Mouse (Mus musculus) myocyte (in vitro differentiated cells): ENCODE results near the gene Srl. TPM values are rescaled to one million over a fixed set of nuclear protein-coding genes. Genes with fewer than 3 reads are reported as not detected.

Experiments used
- H3K27me3 ChIP-seq: one replicate; pipeline ENCODE4 v1.6.1; 2011; ENCODE audit not compliant: control insufficient read depth, insufficient read depth, insufficient read length
- H3K36me3 ChIP-seq: one replicate; pipeline ENCODE4 v1.6.1; 2011; ENCODE audit not compliant: control insufficient read depth, insufficient read depth
- H3K4me2 ChIP-seq: one replicate; pipeline ENCODE4 v1.6.1; 2011; ENCODE audit warnings: low read depth, control low read depth
- H3K4me3 ChIP-seq: one replicate; pipeline ENCODE4 v1.5.1; 2011; ENCODE audit warnings: mild to moderate bottlenecking, control low read depth, moderate library complexity
- H3K79me2 ChIP-seq: one replicate; pipeline ENCODE4 v1.6.1; 2011; ENCODE audit not compliant: control insufficient read depth, insufficient read depth
- H3ac ChIP-seq: one replicate; pipeline ENCODE4 v1.6.1; 2011; ENCODE audit not compliant: control insufficient read depth, insufficient read length
- CEBPB ChIP-seq: IDR thresholded peaks from 2 replicates; pipeline ENCODE4 v1.6.1; 2011; ENCODE audit warnings: mild to moderate bottlenecking, moderate library complexity; ENCODE audit not compliant: poor library complexity, insufficient read depth, severe bottlenecking
- E2F4 ChIP-seq: IDR thresholded peaks from one replicate; pipeline ENCODE4 v1.6.1; 2011; ENCODE audit warnings: mild to moderate bottlenecking, control low read depth, moderate library complexity; ENCODE audit not compliant: insufficient read depth
- MAX ChIP-seq: IDR thresholded peaks from one replicate; pipeline ENCODE4 v1.6.1; 2011; ENCODE audit warnings: low read depth, mild to moderate bottlenecking, control low read depth
- MYOD1 ChIP-seq, 3 experiments: IDR thresholded peaks; one replicate each; pipeline ENCODE4 v1.6.1; 2011; ENCODE audit warnings: control low read depth in 2 of 3, low read depth in 2 of 3, mild to moderate bottlenecking in 2 of 3, moderate library complexity in 1 of 3; ENCODE audit not compliant: insufficient read length in 2 of 3, control insufficient read depth in 1 of 3
- MYOG ChIP-seq, 3 experiments: IDR thresholded peaks; one replicate each; pipeline ENCODE4 v1.6.1; 2011; ENCODE audit warnings: control low read depth in 2 of 3, low read depth in 2 of 3, mild to moderate bottlenecking in 2 of 3; ENCODE audit not compliant: insufficient read length in 2 of 3, control insufficient read depth in 1 of 3, insufficient read depth in 1 of 3
- POLR2A ChIP-seq: IDR thresholded peaks from one replicate; pipeline ENCODE4 v1.6.1; 2011; ENCODE audit warnings: low read depth, mild to moderate bottlenecking, control low read depth, moderate library complexity; ENCODE audit not compliant: insufficient read length
- POLR2AphosphoS2 ChIP-seq: IDR thresholded peaks from one replicate; pipeline ENCODE4 v1.6.1; 2011; ENCODE audit warnings: low read depth, control low read depth; ENCODE audit not compliant: insufficient read length
- REST ChIP-seq: IDR thresholded peaks from one replicate; pipeline ENCODE4 v1.6.1; 2011; ENCODE audit warnings: mild to moderate bottlenecking, control low read depth, moderate library complexity; ENCODE audit not compliant: insufficient read depth, insufficient read length
- SRF ChIP-seq: IDR thresholded peaks from one replicate; pipeline ENCODE4 v1.6.1; 2011; ENCODE audit warnings: low read depth; ENCODE audit not compliant: control insufficient read depth, insufficient read length
- TCF12 ChIP-seq: IDR thresholded peaks from one replicate; pipeline ENCODE4 v1.6.1; 2011; ENCODE audit warnings: mild to moderate bottlenecking, control low read depth; ENCODE audit not compliant: poor library complexity, insufficient read depth, severe bottlenecking
- TCF3 ChIP-seq: IDR thresholded peaks from one replicate; pipeline ENCODE4 v1.6.1; 2011; ENCODE audit warnings: low read depth, control low read depth; ENCODE audit not compliant: insufficient read length
- USF1 ChIP-seq: IDR thresholded peaks from one replicate; pipeline ENCODE4 v1.6.1; 2011; ENCODE audit warnings: low read depth, mild to moderate bottlenecking, control low read depth, moderate library complexity
- polyA plus RNA-seq: library from polyadenylated mRNA; unstranded; fragments of >200 nt; fragmentation: generic; extraction: Trizol; gene quantifications from one replicate; pipeline ENCODE4 v1.2.1, GENCODE M21; 2012; ENCODE audit warnings: missing spikeins

The Srl gene
- polyA plus RNA-seq, 1 experiment, result 381 TPM

- Histone ChIP-seq H3K36me3 (no peaks in the 10 kb centered on the region), H3ac (no peak overlapping the region), H3K79me2 (no peaks in the 10 kb centered on the region), H3K4me2 (no peak overlapping the region), H3K27me3 (no peaks in the 10 kb centered on the region), H3K4me3 (no peak overlapping the region)
- no peak for TF ChIP-seq MYOD1 (IDR thresholded peaks at IDR 0.05; ENCODE audit: control insufficient read depth in 1 of 3, insufficient read length in 2 of 3, low read depth in 2 of 3)
- TF ChIP-seq E2F4, result no peak
- TF ChIP-seq TCF3, result no peak
- TF ChIP-seq MYOG (IDR thresholded peaks at IDR 0.05; ENCODE audit: control insufficient read depth in 1 of 3, insufficient read depth in 1 of 3, insufficient read length in 2 of 3, low read depth in 2 of 3), result no peak
- no peak for TF ChIP-seq USF1
- TF ChIP-seq POLR2A, result no peak
- TF ChIP-seq POLR2AphosphoS2, result no peak
- no peak for TF ChIP-seq MAX
- TF ChIP-seq CEBPB, result no peak
- TF ChIP-seq REST, result no peak
- no peak for TF ChIP-seq TCF12
- TF ChIP-seq SRF, result no peak
Measured at GRCm38 (mm10) chr16:4576873-4577272, 35.3 kb upstream of the Srl start.

GRCm38 (mm10) chr16:4576038-4576437, 34.4 kb upstream of the Srl start:
- Histone ChIP-seq H3K4me3 (no peak overlapping the region), H3K79me2 (no peaks in the 10 kb centered on the region), H3K4me2 (no peak overlapping the region), H3K27me3 (no peaks in the 10 kb centered on the region), H3K36me3 (no peaks in the 10 kb centered on the region), H3ac (no peak overlapping the region)
- TF ChIP-seq MYOD1 (IDR thresholded peaks at IDR 0.05; ENCODE audit: control insufficient read depth in 1 of 3, insufficient read length in 2 of 3, low read depth in 2 of 3), result no peak
- TF ChIP-seq E2F4, result no peak
- TF ChIP-seq REST, result no peak
- TF ChIP-seq POLR2AphosphoS2, result no peak
- TF ChIP-seq TCF3, result no peak
- TF ChIP-seq USF1, result no peak
- TF ChIP-seq TCF12, result no peak

DNA sequence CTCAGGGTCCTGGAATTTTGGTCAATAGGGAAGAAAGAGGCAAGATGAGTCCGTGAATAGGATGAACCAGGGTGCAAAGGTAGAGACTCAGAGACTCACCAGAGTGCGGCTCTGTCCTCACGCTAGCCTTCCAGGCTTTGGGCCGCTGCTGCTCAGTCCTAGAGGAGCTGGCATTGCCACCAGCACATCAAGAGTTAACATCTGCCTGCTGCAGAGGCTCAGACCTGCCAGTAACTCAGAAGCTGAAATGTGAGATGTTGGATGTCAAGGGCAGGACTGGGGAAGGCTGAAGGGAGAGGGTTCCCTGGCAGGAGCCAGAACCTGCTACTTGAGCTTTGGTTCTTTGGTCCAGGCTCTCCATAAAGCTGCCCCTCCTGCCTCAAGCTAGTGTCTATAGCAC, 29.1 kb upstream of the Srl start:
- no peak overlapping the region for H3K4me2 ChIP-seq
- H3K79me2 ChIP-seq, result no peaks in the 10 kb centered on the region
- TF ChIP-seq TCF12, result no peak
- TF ChIP-seq USF1, result no peak
- no peak for TF ChIP-seq CEBPB
- no peak for TF ChIP-seq POLR2A
- TF ChIP-seq REST, result no peak
- TF ChIP-seq MAX, result no peak
- TF ChIP-seq MYOG (IDR thresholded peaks at IDR 0.05; ENCODE audit: control insufficient read depth in 1 of 3, insufficient read depth in 1 of 3, insufficient read length in 2 of 3, low read depth in 2 of 3), result no peak
- TF ChIP-seq MYOD1 (IDR thresholded peaks at IDR 0.05; ENCODE audit: control insufficient read depth in 1 of 3, insufficient read length in 2 of 3, low read depth in 2 of 3), result no peak
- H3ac ChIP-seq, result no peak overlapping the region
- H3K4me3 ChIP-seq, result no peak overlapping the region
- no peaks in the 10 kb centered on the region for H3K36me3 ChIP-seq
- H3K27me3 ChIP-seq, result peaks cover 6% of the 10 kb centered on the region

GRCm38 (mm10) chr16:4567912-4568311, 26.3 kb upstream of the Srl start:
- Histone ChIP-seq H3K4me2 (no peak overlapping the region), H3K79me2 (no peaks in the 10 kb centered on the region), H3ac (no peak overlapping the region), H3K4me3 (no peak overlapping the region), H3K27me3 (peaks cover 10% of the 10 kb centered on the region), H3K36me3 (no peaks in the 10 kb centered on the region)
- TF ChIP-seq MAX, result no peak
- no peak for TF ChIP-seq POLR2A
- no peak for TF ChIP-seq REST
- TF ChIP-seq MYOG (IDR thresholded peaks at IDR 0.05; ENCODE audit: control insufficient read depth in 1 of 3, insufficient read depth in 1 of 3, insufficient read length in 2 of 3, low read depth in 2 of 3), result no peak
- no peak for TF ChIP-seq MYOD1 (IDR thresholded peaks at IDR 0.05; ENCODE audit: control insufficient read depth in 1 of 3, insufficient read length in 2 of 3, low read depth in 2 of 3)
- TF ChIP-seq USF1, result no peak
- no peak for TF ChIP-seq SRF
- no peak for TF ChIP-seq CEBPB
- TF ChIP-seq TCF12, result no peak
- no peak for TF ChIP-seq TCF3
- TF ChIP-seq POLR2AphosphoS2, result no peak
- TF ChIP-seq E2F4, result no peak

- H3K27me3 ChIP-seq, result no peaks in the 10 kb centered on the region
- peak overlapping the region; percentile 97 for H3K4me2 ChIP-seq
- peak overlapping the region; percentile 32 for H3ac ChIP-seq
- peaks cover 30% of the 10 kb centered on the region for H3K79me2 ChIP-seq
- TF ChIP-seq REST, result no peak
- TF ChIP-seq POLR2A, result no peak
- no peak for TF ChIP-seq TCF12
- peak overlapping the region; percentile 80 for H3K4me3 ChIP-seq
- no peaks in the 10 kb centered on the region for H3K36me3 ChIP-seq
Measured at GRCm38 (mm10) chr16:4560145-4560952, 18.7 kb upstream of the Srl start.
